Mouse (Mus musculus): ENCODE results near the gene Dnajc30. TPM values are rescaled to one million over a fixed set of nuclear protein-coding genes. Genes with fewer than 3 reads are reported as not detected.

The Dnajc30 gene
- polyA plus RNA-seq, 1 experiment, result 58.4 TPM

GRCm38 (mm10) chr5:135076931-135077505 lies 13.0 kb downstream of the Dnajc30 start:
- no peak for TF ChIP-seq CTCF (IDR thresholded peaks at IDR 0.05; ENCODE audit: extremely low read depth, insufficient read depth, low read length)
- TF ChIP-seq POLR2A (IDR thresholded peaks at IDR 0.05; ENCODE audit: extremely low read depth, insufficient read depth, low read length), result no peak
- H3K27ac ChIP-seq (ENCODE audit: insufficient read depth, low read length), result no peak overlapping the region
- H3K4me3 ChIP-seq (ENCODE audit: insufficient read depth, low read length), result peak overlapping the region; percentile 40
- no peaks in the 10 kb centered on the region for H3K4me1 ChIP-seq (ENCODE audit: control insufficient read depth, insufficient read depth, low read length)

- no peak for TF ChIP-seq POLR2A (IDR thresholded peaks at IDR 0.05; ENCODE audit: extremely low read depth, insufficient read depth, low read length)
- TF ChIP-seq CTCF (IDR thresholded peaks at IDR 0.05; ENCODE audit: extremely low read depth, insufficient read depth, low read length), result peak; percentile 32; the same call in 1 of the 2 replicates
- peak within 1 kb of the TSS; percentile 88 for H3K27ac ChIP-seq (ENCODE audit: insufficient read depth, low read length)
- H3K4me3 ChIP-seq (ENCODE audit: insufficient read depth, low read length), result peak within 1 kb of the TSS; percentile 40
- H3K4me1 ChIP-seq (ENCODE audit: control insufficient read depth, insufficient read depth, low read length), result no peaks in the 10 kb centered on the region
These were observed 13.8 kb downstream of the Dnajc30 start, which contains the start of gene Vps37d for GRCm38 (mm10) chr5:135077564-135078481. TSS of gene Vps37d (minus strand) at chr5:135078266.

- TF ChIP-seq POLR2A (IDR thresholded peaks at IDR 0.05; ENCODE audit: extremely low read depth, insufficient read depth, low read length), result no peak
- no peak for TF ChIP-seq CTCF (IDR thresholded peaks at IDR 0.05; ENCODE audit: extremely low read depth, insufficient read depth, low read length)
- peak overlapping the region; percentile 40 for H3K4me3 ChIP-seq (ENCODE audit: insufficient read depth, low read length)
- no peaks in the 10 kb centered on the region for H3K4me1 ChIP-seq (ENCODE audit: control insufficient read depth, insufficient read depth, low read length)
- H3K27ac ChIP-seq (ENCODE audit: insufficient read depth, low read length), result no peak overlapping the region
These were observed 14.4 kb downstream of the Dnajc30 start for GRCm38 (mm10) chr5:135078482-135078810.

GRCm38 (mm10) chr5:135079578-135079977 lies 15.6 kb downstream of the Dnajc30 start:
- no peak overlapping the region for H3K4me3 ChIP-seq (ENCODE audit: insufficient read depth, low read length)
- no peak for TF ChIP-seq CTCF (IDR thresholded peaks at IDR 0.05; ENCODE audit: extremely low read depth, insufficient read depth, low read length)
- no peak for TF ChIP-seq POLR2A (IDR thresholded peaks at IDR 0.05; ENCODE audit: extremely low read depth, insufficient read depth, low read length)
- no peaks in the 10 kb centered on the region for H3K4me1 ChIP-seq (ENCODE audit: control insufficient read depth, insufficient read depth, low read length)
- no peak overlapping the region for H3K27ac ChIP-seq (ENCODE audit: insufficient read depth, low read length)

GRCm38 (mm10) chr5:135080539-135080938 lies 16.5 kb downstream of the Dnajc30 start:
- Histone ChIP-seq H3K4me3 (ENCODE audit: insufficient read depth, low read length) (no peak overlapping the region), H3K27ac (ENCODE audit: insufficient read depth, low read length) (no peak overlapping the region)
- TF ChIP-seq CTCF (IDR thresholded peaks at IDR 0.05; ENCODE audit: extremely low read depth, insufficient read depth, low read length) (no peak), POLR2A (IDR thresholded peaks at IDR 0.05; ENCODE audit: extremely low read depth, insufficient read depth, low read length) (no peak)

GRCm38 (mm10) chr5:135086871-135087270 lies 22.9 kb downstream of the Dnajc30 start:
- TF ChIP-seq CTCF (IDR thresholded peaks at IDR 0.05; ENCODE audit: extremely low read depth, insufficient read depth, low read length) (no peak), POLR2A (IDR thresholded peaks at IDR 0.05; ENCODE audit: extremely low read depth, insufficient read depth, low read length) (no peak)
- no peaks in the 10 kb centered on the region for H3K4me1 ChIP-seq (ENCODE audit: control insufficient read depth, insufficient read depth, low read length)
- no peak overlapping the region for H3K27ac ChIP-seq (ENCODE audit: insufficient read depth, low read length)
- no peak overlapping the region for H3K4me3 ChIP-seq (ENCODE audit: insufficient read depth, low read length)

More at GRCm38 (mm10) chr5:135080539-135080938, 16.5 kb downstream of the Dnajc30 start:
- no peaks in the 10 kb centered on the region for H3K4me1 ChIP-seq (ENCODE audit: control insufficient read depth, insufficient read depth, low read length)

- H3K4me3 ChIP-seq (ENCODE audit: insufficient read depth, low read length), result no peak within 1 kb of the TSS
- no peak for TF ChIP-seq POLR2A (IDR thresholded peaks at IDR 0.05; ENCODE audit: extremely low read depth, insufficient read depth, low read length)
These were observed 25.7 kb downstream of the Dnajc30 start, which contains the start of gene Mlxipl for GRCm38 (mm10) chr5:135089653-135090052. TSS of gene Mlxipl (plus strand) at chr5:135089890.

GRCm38 (mm10) chr5:135100981-135101380 lies 37.0 kb downstream of the Dnajc30 start:
- TF ChIP-seq CTCF (IDR thresholded peaks at IDR 0.05; ENCODE audit: extremely low read depth, insufficient read depth, low read length) (no peak), POLR2A (IDR thresholded peaks at IDR 0.05; ENCODE audit: extremely low read depth, insufficient read depth, low read length) (no peak)
- H3K4me3 ChIP-seq (ENCODE audit: insufficient read depth, low read length), result no peak overlapping the region
- H3K27ac ChIP-seq (ENCODE audit: insufficient read depth, low read length), result no peak overlapping the region
- no peaks in the 10 kb centered on the region for H3K4me1 ChIP-seq (ENCODE audit: control insufficient read depth, insufficient read depth, low read length)

More at GRCm38 (mm10) chr5:135089653-135090052, 25.7 kb downstream of the Dnajc30 start, which contains the start of gene Mlxipl:
- no peaks in the 10 kb centered on the region for H3K4me1 ChIP-seq (ENCODE audit: control insufficient read depth, insufficient read depth, low read length)
- no peak within 1 kb of the TSS for H3K27ac ChIP-seq (ENCODE audit: insufficient read depth, low read length)

- H3K27ac ChIP-seq (ENCODE audit: insufficient read depth, low read length), result no peak overlapping the region
- no peak overlapping the region for H3K4me3 ChIP-seq (ENCODE audit: insufficient read depth, low read length)
- TF ChIP-seq CTCF (IDR thresholded peaks at IDR 0.05; ENCODE audit: extremely low read depth, insufficient read depth, low read length) (peak; percentile 34), POLR2A (IDR thresholded peaks at IDR 0.05; ENCODE audit: extremely low read depth, insufficient read depth, low read length) (no peak)
- H3K4me1 ChIP-seq (ENCODE audit: control insufficient read depth, insufficient read depth, low read length), result no peaks in the 10 kb centered on the region; the same call in 1 of the 2 replicates
These were observed 40.1 kb downstream of the Dnajc30 start for GRCm38 (mm10) chr5:135103999-135104660.

All from cortical plate, adult 2 months (tissue).